Mouse (Mus musculus): ENCODE data around the gene Evx2. TPM values are rescaled to one million over a fixed set of nuclear protein-coding genes. Genes with fewer than 3 reads are reported as not detected.

The Evx2 gene
- polyA plus RNA-seq, 1 experiment from 2014 or later: 0.67 TPM

DNA sequence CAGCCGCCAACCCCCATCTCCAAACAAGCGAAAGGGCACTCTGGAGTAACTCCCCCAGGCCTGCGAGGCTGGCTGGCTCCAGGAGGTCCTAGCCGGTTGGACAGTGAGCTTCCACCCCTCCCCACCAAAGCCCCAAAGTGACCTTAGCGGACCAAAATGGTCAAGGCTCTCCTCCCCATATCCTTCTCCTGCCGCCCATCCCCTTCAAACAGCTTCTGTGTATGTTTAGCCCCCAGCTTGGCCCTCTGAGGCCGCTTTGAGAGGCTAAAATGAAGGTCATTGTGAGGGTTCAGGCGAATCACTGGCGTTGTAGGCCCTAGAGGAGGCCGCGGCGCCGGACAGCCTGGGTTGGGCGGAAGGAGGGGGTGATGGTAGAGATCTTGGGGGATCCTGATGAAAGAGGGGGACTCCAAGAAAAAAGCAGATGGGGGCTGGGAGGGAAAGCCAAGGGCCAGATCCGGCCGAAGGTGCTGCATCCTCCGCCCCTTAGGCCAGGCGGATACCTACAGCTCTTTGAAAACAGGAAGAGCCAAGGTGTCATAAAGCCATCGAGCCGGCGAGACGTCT is 41.3 kb upstream of the Evx2 start:
- WGBS: 9% methylated on average over 22 of the region's 22 CpGs
- peak overlapping the region; percentile 67 for H3K4me2 ChIP-seq
- no peaks in the 10 kb centered on the region for H3K9me3 ChIP-seq
- no peaks in the 10 kb centered on the region for H3K36me3 ChIP-seq
- ATAC-seq (ENCODE audit: low read depth): no peak
- H3K4me3 ChIP-seq: peak overlapping the region; percentile 61
- H3K27me3 ChIP-seq: peaks cover 44% of the 10 kb centered on the region
- H3K4me1 ChIP-seq (replicated peaks): peaks cover 61% of the 10 kb centered on the region
- peak overlapping the region; percentile 96 for H3K9ac ChIP-seq
- H3K27ac ChIP-seq (replicated peaks): peak overlapping the region; percentile 95

DNA sequence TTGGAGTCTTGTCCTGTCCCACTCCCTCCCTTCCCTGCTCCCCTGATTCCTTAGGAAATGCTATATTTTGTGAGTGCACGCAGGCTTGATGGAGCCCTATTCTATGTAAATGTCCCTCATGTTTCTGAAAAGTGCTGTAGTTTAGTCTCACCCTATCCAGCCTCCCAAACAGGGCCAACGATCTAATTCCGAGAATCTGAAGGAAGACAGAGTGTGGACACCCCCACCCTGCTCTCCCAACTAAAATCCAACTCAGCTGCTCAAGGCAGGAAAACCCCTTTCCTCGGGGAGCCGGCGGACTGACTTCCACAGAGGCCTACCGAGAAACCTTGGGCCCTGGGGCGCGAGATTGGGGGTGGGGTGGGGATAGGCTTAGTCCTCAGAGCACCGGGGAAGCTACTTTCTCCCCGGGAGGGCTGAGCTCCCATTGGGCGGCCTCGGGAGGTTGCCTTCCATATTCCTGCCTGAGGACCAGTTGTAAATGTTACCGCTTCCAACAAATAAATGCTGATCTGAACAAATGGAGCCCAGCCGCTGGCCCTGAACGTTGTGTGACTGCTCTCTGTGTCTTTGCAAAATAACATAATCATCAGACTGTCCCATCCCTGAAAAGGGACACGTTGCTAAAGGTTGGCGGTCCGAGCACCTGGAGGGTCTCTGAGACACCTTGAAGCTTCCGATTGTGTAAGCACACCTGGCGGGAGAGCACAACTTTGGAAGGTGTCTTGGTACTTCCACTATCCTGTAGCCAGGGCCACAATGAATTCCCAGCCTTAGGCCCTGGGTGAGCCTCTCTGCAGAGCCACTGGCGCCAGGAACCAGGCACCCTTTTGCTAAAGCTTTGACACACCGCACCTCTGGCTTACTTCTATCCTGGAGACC is 40.5 kb upstream of the Evx2 start:
- Histone ChIP-seq H3K36me3 (no peaks in the 10 kb centered on the region), H3K4me3 (peak overlapping the region; percentile 61), H3K4me1 (replicated peaks) (peaks cover 61% of the 10 kb centered on the region), H3K27ac (replicated peaks) (peak overlapping the region; percentile 95), H3K9ac (peak overlapping the region; percentile 96), H3K27me3 (peaks cover 52% of the 10 kb centered on the region), H3K4me2 (peak overlapping the region; percentile 67), H3K9me3 (no peaks in the 10 kb centered on the region)
- 6% methylated on average over 23 of the region's 23 CpGs for WGBS
- ATAC-seq (ENCODE audit: low read depth): no peak

DNA sequence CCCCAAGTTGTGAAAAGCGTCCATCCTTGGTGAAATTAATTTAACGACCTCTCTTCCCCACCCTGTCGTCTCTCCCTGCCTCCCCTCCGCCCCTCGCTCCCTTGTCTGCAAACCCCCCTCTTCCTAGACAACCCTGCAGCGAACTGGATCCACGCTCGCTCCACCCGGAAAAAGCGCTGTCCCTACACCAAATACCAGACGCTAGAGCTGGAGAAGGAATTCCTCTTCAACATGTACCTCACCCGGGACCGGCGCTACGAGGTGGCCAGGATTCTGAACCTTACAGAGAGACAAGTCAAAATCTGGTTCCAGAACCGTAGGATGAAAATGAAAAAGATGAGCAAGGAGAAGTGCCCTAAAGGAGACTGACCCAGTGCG is 39.7 kb upstream of the Evx2 start:
- WGBS: under 1% methylated on average over 17 of the region's 17 CpGs
- no peaks in the 10 kb centered on the region for H3K36me3 ChIP-seq
- H3K9me3 ChIP-seq: no peaks in the 10 kb centered on the region
- ATAC-seq (ENCODE audit: low read depth): 0 out of 2 replicates have a peak, but pooled peaks have one; percentile 20
- peak overlapping the region; percentile 95 for H3K27ac ChIP-seq (replicated peaks)
- H3K4me2 ChIP-seq: peak overlapping the region; percentile 67
- peaks cover 56% of the 10 kb centered on the region for H3K4me1 ChIP-seq (replicated peaks)
- peak overlapping the region; percentile 96 for H3K9ac ChIP-seq
- peaks cover 60% of the 10 kb centered on the region for H3K27me3 ChIP-seq
- peak overlapping the region; percentile 61 for H3K4me3 ChIP-seq

DNA sequence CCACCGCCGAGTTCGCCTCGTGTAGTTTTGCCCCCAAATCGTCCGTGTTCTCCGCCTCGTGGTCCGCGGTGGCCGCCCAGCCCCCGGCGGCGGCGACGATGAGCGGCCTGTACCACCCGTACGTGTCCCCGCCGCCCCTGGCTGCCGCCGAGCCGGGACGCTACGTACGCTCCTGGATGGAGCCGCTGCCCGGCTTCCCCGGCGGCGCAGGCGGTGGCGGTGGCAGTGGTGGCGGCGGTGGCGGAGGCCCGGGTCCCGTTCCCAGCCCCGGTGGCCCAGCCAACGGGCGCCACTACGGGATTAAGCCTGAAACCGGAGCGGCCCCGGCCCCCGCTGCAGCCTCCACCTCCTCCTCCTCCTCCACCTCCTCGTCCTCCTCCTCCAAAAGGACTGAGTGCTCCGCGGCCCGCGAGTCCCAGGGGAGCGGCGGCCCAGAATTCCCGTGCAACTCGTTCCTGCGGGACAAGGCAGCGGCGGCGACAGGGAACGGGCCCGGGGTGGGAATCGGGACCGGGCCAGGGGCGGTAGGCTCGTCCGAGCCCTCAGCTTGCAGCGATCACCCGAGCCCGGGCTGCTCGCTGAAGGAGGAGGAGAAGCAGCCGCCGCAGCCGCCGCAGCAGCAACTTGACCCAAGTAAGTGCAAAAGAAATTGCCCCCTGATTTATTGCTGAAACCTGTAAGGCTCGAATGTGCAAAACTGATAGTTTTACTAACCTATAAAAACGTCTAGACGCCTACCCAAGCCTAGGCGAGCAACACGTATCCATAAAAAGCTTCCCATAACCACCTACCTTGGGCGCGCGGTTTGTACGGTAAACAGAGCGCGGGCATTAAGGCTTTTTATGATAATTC is 39.1 kb upstream of the Evx2 start:
- Histone ChIP-seq H3K27ac (replicated peaks) (peak overlapping the region; percentile 95), H3K9ac (peak overlapping the region; percentile 96), H3K4me2 (peak overlapping the region; percentile 67), H3K36me3 (no peaks in the 10 kb centered on the region), H3K4me3 (peak overlapping the region; percentile 61), H3K4me1 (replicated peaks) (peaks cover 49% of the 10 kb centered on the region), H3K27me3 (peaks cover 66% of the 10 kb centered on the region), H3K9me3 (no peaks in the 10 kb centered on the region)
- ATAC-seq (ENCODE audit: low read depth): peak; percentile 30
- WGBS: under 1% methylated on average over 81 of the region's 86 CpGs

DNA sequence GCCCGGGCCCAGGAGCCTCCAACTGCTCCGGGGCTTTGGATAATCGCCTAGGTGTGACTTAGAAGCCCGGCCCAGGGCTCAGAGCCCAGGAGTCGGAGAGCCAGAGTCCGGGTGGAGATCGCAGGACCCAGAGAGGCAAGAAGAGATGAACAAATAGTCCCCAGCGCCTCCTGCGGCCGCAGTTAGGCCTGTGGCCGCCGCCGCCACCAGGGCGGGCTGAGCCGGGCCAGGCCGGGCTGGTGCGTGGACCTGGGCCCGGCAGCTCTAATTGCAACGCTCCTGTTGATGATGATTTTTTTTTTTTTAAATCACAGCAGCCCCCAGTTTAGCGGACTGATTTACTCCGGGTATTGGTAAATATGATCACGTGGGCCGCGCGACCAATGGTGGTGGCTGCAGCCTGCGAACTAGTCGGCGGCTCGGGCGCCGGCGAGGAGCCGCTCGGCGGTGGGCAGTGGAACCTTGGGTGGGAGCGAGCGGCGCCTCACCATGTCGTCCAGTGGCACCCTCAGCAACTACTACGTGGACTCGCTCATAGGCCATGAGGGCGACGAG is 38.3 kb upstream of the Evx2 start, which contains the start of gene Hoxd9:
Hoxd9 (plus strand) TSS at position 161 of the 555 bp plus-strand sequence.
- Histone ChIP-seq H3K4me3 (peak within 1 kb of the TSS; percentile 61), H3K4me1 (replicated peaks) (peaks cover 53% of the 10 kb centered on the region), H3K36me3 (no peaks in the 10 kb centered on the region), H3K4me2 (peak within 1 kb of the TSS; percentile 67), H3K9me3 (no peaks in the 10 kb centered on the region), H3K27me3 (peaks cover 74% of the 10 kb centered on the region), H3K9ac (peak within 1 kb of the TSS; percentile 96), H3K27ac (replicated peaks) (peak within 1 kb of the TSS; percentile 95)
- peak; percentile 67 for ATAC-seq (ENCODE audit: low read depth)
- WGBS: under 1% methylated on average over 43 of the region's 43 CpGs

DNA sequence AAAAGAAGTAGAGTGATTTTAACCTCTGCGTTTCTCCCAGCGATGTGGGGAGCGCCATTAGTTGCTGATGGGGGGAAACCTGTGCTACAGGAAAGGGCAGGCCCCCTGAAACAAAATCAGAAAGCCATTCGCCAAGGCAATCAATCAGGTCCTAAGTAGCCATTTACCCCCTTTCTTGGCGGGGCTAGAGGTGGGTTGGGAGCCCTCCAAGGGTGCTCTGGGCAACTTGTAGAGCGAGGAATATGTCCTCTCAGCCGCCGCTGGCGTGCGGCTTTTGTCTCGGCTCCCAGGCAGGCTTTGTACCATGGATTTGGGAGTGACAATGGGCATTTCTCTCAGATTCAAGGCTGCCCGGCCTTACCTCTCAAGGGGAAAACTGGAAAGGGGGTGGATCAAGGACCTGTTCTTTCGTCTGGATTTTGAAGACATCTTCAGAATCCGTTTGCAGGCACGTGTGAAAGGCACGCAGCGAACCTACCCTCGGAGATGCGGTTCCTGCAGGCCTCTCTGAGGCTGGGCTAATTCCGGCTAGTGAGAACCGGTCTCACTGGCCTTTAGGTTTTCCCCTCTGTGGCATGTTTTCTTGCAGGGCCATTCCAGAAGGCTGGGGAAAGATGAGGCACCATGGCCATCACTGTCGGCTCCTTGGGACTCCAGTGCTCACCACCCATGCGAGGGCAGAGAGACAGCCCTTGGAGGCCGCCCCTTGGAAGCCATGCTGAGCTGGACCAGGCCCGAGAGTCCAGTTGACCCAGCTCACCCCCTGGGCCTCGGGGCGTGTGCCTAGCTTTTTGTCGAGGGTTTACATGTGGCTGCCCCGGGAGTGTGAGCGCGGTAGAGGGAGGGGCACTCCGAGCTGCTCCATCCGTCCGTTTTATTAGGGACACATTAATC is 37.3 kb upstream of the Evx2 start:
- WGBS: 2% methylated on average over 34 of the region's 34 CpGs
- Histone ChIP-seq H3K4me3 (peak overlapping the region; percentile 61), H3K4me2 (peak overlapping the region; percentile 67), H3K27ac (replicated peaks) (peak overlapping the region; percentile 95), H3K36me3 (no peaks in the 10 kb centered on the region), H3K4me1 (replicated peaks) (peaks cover 59% of the 10 kb centered on the region), H3K9me3 (no peaks in the 10 kb centered on the region), H3K27me3 (peaks cover 83% of the 10 kb centered on the region), H3K9ac (peak overlapping the region; percentile 96)
- ATAC-seq (ENCODE audit: low read depth): no peak

DNA sequence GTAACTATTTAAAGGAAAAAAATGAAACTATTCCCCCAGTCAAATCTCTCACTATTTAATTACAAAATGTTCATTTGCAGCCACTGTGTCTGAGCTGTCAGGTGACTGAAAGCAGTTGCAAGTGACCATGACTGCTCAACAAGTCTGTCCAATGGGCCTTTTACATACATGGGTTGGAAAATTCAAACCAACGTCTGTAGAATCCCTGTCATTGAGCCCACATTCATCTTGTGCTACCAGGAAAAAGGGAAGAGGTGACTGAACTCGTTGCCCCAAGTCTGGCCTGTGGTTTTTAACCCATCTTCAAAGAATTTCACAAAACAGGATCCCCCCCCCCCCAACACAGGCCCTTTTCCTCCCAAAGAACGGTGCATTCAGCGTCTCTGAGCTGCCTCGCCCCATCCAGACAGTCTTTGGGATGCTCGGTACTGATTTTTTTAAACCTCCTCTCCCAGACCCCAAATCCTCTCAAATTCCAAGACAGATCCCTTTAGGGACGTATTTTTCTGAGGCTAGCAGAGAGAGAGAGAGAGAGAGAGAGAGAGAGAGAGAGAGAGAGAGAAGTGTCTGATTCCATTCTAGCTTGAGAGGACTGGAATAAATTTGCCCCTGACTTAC is 36.6 kb upstream of the Evx2 start:
- Histone ChIP-seq H3K27me3 (peaks cover 83% of the 10 kb centered on the region), H3K9ac (peak overlapping the region; percentile 96), H3K27ac (replicated peaks) (peak overlapping the region; percentile 95), H3K4me3 (peak overlapping the region; percentile 61), H3K4me2 (peak overlapping the region; percentile 67), H3K9me3 (no peaks in the 10 kb centered on the region), H3K4me1 (replicated peaks) (peaks cover 60% of the 10 kb centered on the region), H3K36me3 (no peaks in the 10 kb centered on the region)
- WGBS: 5% methylated on average over 7 of the region's 7 CpGs
- ATAC-seq (ENCODE audit: low read depth): no peak

DNA sequence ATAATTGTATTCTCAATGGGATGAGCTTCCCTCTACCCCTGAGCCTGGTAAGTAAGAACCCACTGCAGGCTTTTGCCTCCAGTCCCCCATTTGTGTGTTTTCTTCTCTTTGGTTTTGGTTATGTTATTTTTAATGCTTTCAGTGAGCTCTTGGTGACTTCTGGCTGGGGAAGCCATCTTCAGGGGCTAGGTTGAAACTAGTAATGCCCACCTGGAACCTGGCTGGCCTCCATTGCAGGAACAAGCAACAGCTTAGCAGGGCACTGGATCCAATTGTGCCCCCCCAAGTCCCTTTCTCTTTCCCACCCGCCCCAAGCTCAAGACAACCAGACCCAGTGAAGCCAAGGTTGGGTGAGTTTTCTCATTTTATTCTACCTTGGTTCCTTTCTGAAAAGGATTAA is 36.0 kb upstream of the Evx2 start:
- Histone ChIP-seq H3K9ac (peak overlapping the region; percentile 96), H3K4me2 (peak overlapping the region; percentile 67), H3K27me3 (peaks cover 82% of the 10 kb centered on the region), H3K9me3 (no peaks in the 10 kb centered on the region), H3K27ac (replicated peaks) (peak overlapping the region; percentile 95), H3K36me3 (no peaks in the 10 kb centered on the region), H3K4me3 (peak overlapping the region; percentile 61), H3K4me1 (replicated peaks) (peaks cover 54% of the 10 kb centered on the region)
- no peak for ATAC-seq (ENCODE audit: low read depth)
- 0% methylated on average over 1 of the region's 1 CpGs for WGBS

DNA sequence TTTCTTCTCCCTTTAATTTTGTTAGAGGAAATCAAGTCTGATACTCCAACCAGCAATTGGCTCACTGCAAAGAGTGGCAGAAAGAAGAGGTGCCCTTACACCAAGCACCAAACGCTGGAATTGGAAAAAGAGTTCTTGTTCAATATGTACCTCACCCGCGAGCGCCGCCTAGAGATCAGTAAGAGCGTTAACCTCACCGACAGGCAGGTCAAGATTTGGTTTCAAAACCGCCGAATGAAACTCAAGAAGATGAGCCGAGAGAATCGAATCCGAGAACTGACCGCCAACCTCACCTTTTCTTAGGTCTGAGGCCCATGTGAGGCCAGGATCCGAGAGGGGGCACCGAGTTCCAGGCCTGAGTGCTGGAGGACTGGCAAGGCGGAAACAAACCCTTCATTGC is 34.7 kb upstream of the Evx2 start:
- Histone ChIP-seq H3K27me3 (peaks cover 85% of the 10 kb centered on the region), H3K36me3 (no peaks in the 10 kb centered on the region), H3K4me1 (replicated peaks) (peaks cover 49% of the 10 kb centered on the region), H3K9ac (peak overlapping the region; percentile 96), H3K9me3 (no peaks in the 10 kb centered on the region), H3K4me2 (peak overlapping the region; percentile 67), H3K4me3 (peak overlapping the region; percentile 61), H3K27ac (replicated peaks) (peak overlapping the region; percentile 79)
- under 1% methylated on average over 16 of the region's 16 CpGs for WGBS
- no peak for ATAC-seq (ENCODE audit: low read depth)

DNA sequence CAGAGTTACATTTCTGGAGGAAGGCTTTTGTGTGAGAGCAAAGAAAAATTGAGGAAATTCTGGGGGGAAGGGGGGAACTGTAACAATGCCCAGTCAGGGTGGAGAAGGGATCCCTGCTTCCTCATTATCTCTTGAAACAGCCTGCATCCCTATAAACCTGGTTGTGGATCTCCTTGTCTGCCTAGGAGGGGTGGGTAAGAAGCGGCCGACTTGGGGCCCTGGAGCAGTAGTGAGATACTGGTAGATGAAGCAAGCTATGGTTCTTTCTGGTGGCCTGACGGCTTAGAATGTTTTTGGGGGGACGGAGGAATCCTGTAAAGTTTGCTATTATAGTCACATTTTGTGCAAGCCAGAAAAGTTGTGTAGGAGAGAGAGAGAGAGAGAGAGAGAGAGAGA is 34.1 kb upstream of the Evx2 start:
- Histone ChIP-seq H3K9ac (peak overlapping the region; percentile 96), H3K27me3 (peaks cover 91% of the 10 kb centered on the region), H3K9me3 (no peaks in the 10 kb centered on the region), H3K27ac (replicated peaks) (peak overlapping the region; percentile 79), H3K36me3 (no peaks in the 10 kb centered on the region), H3K4me2 (peak overlapping the region; percentile 67), H3K4me3 (peak overlapping the region; percentile 61), H3K4me1 (replicated peaks) (peaks cover 46% of the 10 kb centered on the region)
- ATAC-seq (ENCODE audit: low read depth): no peak
- WGBS: 8% methylated on average over 4 of the region's 4 CpGs
